Mouse (Mus musculus) cerebellum, postnatal 14 days (tissue): ENCODE results near the gene Pik3cb.

Source experiments
- DNase-seq, 2 experiments: peaks; one replicate each; pipeline ENCODE4 v3.0.0; 2021; ENCODE audit warnings: mixed read lengths in 2 of 2

The Pik3cb gene

GRCm38 (mm10) chr9:99146855-99147735 lies 6.7 kb upstream of the Pik3cb start:
- no peak for DNase-seq

GRCm38 (mm10) chr9:99145756-99146155 lies 5.3 kb upstream of the Pik3cb start:
- no peak for DNase-seq

GRCm38 (mm10) chr9:99144416-99144989 lies 4.1 kb upstream of the Pik3cb start:
- no peak for DNase-seq

- no peak for DNase-seq
Observed at GRCm38 (mm10) chr9:99141618-99142017, 1.2 kb upstream of the Pik3cb start.

- DNase-seq = no peak
Observed at GRCm38 (mm10) chr9:99141171-99141570, 750 bp upstream of the Pik3cb start.

- DNase-seq = peak; percentile 54 to 67
Observed at GRCm38 (mm10) chr9:99139194-99140023, 1.0 kb downstream of the Pik3cb start.

- DNase-seq = no peak
Observed at GRCm38 (mm10) chr9:99137301-99137700, 3.1 kb downstream of the Pik3cb start.

- no peak for DNase-seq
Observed at GRCm38 (mm10) chr9:99131951-99132470, 8.4 kb downstream of the Pik3cb start.

- no peak for DNase-seq
Observed at GRCm38 (mm10) chr9:99131119-99131518, 9.3 kb downstream of the Pik3cb start.

GRCm38 (mm10) chr9:99127578-99127977 lies 12.8 kb downstream of the Pik3cb start:
- no peak for DNase-seq

GRCm38 (mm10) chr9:99122749-99123148 lies 17.7 kb downstream of the Pik3cb start:
- DNase-seq = no peak

GRCm38 (mm10) chr9:99112409-99112808 lies 28.0 kb downstream of the Pik3cb start:
- DNase-seq = peak; percentile 37 to 46

- DNase-seq = no peak
Observed at GRCm38 (mm10) chr9:99111085-99111484, 29.3 kb downstream of the Pik3cb start.

GRCm38 (mm10) chr9:99110213-99110612 lies 30.2 kb downstream of the Pik3cb start:
- DNase-seq = no peak

GRCm38 (mm10) chr9:99109585-99109984 lies 30.8 kb downstream of the Pik3cb start:
- DNase-seq = no peak

GRCm38 (mm10) chr9:99104449-99104848 lies 36.0 kb downstream of the Pik3cb start:
- no peak for DNase-seq

GRCm38 (mm10) chr9:99103865-99104264 lies 36.6 kb downstream of the Pik3cb start:
- DNase-seq = no peak

- DNase-seq = no peak
Observed at GRCm38 (mm10) chr9:99098482-99099129, 41.8 kb downstream of the Pik3cb start.

GRCm38 (mm10) chr9:99097668-99098067 lies 42.8 kb downstream of the Pik3cb start:
- no peak for DNase-seq

GRCm38 (mm10) chr9:99095192-99095591 lies 45.2 kb downstream of the Pik3cb start:
- DNase-seq = no peak

- DNase-seq = no peak
Observed at GRCm38 (mm10) chr9:99090546-99090945, 49.9 kb downstream of the Pik3cb start.

- DNase-seq = no peak
Observed at GRCm38 (mm10) chr9:99089904-99090303, 50.5 kb downstream of the Pik3cb start.

- no peak for DNase-seq
Observed at GRCm38 (mm10) chr9:99081718-99082117, 58.7 kb downstream of the Pik3cb start.
